Mouse (Mus musculus): ENCODE measurements around the gene A3galt2.

Gene A3galt2

GRCm38 (mm10) chr4:128728431-128728851 is 26.7 kb upstream of the A3galt2 start:
- DNase-seq (ENCODE audit: low spot score), result no peak

- DNase-seq (ENCODE audit: low spot score), result no peak
Observed at GRCm38 (mm10) chr4:128729033-128729708, 26.0 kb upstream of the A3galt2 start.

DNA sequence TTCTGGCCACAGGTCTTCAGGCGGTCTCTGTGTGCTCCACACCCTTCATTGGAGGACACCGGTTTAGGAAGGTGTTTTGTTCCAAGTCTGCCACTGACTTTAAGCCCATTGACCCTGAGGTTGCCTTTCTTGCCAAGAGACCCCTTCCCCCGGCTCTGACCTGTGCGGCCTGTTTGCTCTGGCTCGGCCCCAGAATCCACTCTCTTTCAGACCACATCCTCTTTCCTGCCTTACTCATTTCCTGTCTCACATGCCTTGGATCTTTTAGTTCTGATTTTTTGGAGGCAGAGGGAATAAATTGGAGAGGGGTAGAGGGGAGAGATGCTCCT is 25.5 kb upstream of the A3galt2 start:
- no peak for DNase-seq (ENCODE audit: low spot score)

DNA sequence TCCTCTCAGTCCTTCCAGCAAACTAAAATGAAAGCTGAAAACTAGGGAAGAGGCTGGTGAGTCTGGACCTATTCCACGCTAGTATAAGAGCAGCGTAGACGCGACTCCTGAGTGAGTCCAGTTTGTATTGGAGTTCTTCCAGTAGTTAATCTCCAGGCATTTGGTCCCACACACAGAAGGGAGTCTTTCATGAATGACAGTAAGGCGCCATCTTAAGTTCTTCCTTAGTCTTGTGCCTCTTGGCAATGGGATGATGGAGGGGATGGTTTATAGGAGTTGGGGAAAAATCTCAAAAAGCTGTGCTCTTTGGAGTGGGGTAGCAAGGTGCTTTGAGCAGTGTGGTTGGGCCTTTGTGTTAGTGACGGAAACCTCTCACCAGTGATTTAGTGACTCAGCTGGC is 24.9 kb upstream of the A3galt2 start:
- no peak for DNase-seq (ENCODE audit: low spot score)

GRCm38 (mm10) chr4:128732794-128733193 is 22.4 kb upstream of the A3galt2 start:
- DNase-seq (ENCODE audit: low spot score), result no peak

DNA sequence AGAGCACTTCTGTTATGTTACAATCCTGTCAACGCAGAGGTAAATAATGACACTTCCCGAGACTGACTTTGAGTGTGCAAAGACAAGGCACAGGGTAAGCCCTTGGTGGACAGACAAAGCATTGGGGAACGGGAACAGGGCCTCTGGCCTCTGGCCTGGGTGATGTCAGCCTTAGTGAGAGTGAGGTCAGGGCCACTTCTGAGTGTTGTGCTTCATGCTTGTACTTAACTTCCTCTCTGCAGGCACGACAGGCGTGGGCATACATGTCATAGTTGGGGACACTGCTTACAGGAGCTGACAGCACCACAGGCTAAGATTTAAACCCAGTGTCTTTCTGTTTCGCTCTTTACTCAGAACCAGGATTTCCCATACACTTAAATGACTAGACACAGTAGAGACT is 21.7 kb upstream of the A3galt2 start:
- no peak for DNase-seq (ENCODE audit: low spot score)

GRCm38 (mm10) chr4:128734217-128734616 is 20.9 kb upstream of the A3galt2 start:
- peak; percentile 40 for DNase-seq (ENCODE audit: low spot score)

- no peak for DNase-seq (ENCODE audit: low spot score)
Observed at GRCm38 (mm10) chr4:128734721-128735671, 20.2 kb upstream of the A3galt2 start.

GRCm38 (mm10) chr4:128737137-128737589 is 18.0 kb upstream of the A3galt2 start:
- DNase-seq (ENCODE audit: low spot score), result no peak

DNA sequence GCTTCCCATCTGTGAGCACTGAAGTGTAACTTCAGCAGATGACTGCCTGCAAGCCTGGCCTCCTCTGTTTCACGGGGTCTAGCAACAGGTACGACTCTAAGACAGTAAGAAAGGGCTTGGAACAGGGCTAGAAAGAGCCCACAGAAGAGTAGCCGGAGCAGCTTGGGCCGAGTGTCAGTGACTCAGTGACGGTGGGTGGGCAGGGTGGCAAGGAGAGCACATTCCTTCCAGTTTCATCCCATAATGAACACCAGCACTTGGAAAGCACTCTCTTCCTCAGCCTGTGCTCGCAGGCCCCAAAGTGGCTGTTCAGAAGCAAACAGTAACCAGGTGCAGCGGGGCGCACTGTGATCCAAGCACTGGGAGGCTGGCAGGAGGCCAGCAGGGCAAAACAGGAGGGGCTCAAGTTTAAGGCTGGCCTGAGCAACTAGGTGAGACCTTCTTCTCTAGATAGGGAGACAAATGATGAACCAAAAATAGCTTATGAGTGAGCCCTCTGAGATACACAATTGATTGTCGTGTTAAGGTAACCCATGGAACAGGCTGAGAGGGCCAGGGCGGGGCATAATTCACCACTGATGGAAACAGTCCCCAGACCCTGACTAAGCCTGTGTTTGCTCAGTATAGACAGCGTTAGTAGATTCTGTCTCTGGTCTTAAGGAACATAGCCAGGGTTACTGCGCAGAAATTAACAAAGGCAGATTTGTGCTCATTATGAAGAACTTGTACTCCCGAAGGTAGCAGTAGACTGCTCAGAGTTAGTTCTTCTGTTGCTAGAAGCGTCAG is 17.1 kb upstream of the A3galt2 start:
- no peak for DNase-seq (ENCODE audit: low spot score)

- no peak for DNase-seq (ENCODE audit: low spot score)
Observed at GRCm38 (mm10) chr4:128740878-128741277, 14.3 kb upstream of the A3galt2 start.

DNA sequence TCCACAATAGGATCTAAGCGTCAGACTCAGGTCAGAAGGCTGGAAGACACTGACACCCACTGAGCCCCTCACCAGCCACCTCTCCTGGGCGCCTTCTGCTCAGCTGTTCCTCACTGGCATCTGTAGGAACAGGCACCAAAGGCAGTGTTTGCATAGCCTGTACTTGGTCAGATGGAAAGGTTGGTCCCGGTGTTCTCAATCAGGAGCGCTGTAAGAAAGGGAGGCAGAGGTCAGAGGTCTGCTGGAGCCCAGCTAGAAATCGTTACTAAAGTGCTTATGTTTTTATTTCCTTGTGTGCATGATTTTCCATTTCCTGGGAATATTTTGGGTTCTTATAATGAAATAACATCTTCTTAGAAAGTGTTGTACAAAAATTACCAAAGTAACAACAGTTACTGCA is 13.3 kb upstream of the A3galt2 start:
- no peak for DNase-seq (ENCODE audit: low spot score)

DNA sequence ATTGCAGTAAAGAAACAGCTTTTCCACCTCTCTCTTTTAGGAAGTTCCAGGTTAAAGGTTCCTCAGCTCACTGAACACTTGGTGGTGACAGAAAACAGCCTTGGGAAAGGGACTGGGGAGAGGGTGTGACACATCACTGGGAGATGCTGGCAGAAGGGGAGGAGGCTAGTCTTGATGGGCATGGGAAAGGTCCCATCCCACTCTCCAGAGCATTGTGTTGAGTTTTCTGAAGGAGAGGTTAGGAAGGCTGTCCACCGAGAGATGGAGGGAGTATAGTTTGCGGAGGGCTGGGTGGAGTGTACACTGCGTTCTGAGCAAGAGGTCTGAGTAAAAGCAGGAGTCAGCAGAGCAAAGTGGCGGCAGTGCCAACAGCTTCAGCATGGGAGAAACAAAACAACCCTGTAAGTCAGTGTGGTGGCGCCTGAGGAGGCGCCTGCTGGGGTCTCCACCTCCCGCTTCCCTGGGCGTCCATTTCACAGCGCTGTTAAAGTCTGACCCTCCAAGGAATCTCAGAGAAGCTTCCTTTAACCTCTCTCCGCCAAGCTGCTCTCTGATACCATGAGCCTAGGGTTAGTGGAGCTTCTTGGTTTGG is 12.7 kb upstream of the A3galt2 start:
- no peak for DNase-seq (ENCODE audit: low spot score)

GRCm38 (mm10) chr4:128743031-128743626 is 12.0 kb upstream of the A3galt2 start:
- no peak for DNase-seq (ENCODE audit: low spot score)

DNA sequence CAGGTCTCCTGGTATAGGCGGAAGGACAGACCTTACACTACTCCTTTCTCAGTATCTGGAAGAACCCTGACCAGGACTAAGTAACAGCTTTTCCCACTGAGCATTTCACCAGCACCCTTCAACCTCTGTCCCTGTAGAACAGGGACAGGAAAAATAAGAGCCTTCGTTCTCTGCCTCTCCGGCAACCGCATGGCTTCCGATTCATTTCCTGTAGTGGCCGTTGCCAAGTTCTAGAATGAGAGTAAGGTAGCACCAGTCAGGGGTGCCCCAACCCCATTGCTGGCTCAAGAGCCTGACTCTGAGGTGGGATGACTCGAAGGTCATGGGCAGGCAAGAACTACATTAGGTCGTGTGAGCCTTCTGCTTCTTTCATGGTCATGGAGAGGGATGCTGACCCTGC is 10.0 kb upstream of the A3galt2 start:
- no peak for DNase-seq (ENCODE audit: low spot score)

- DNase-seq (ENCODE audit: low spot score), result no peak
Observed at GRCm38 (mm10) chr4:128747614-128748270, 7.4 kb upstream of the A3galt2 start.

DNA sequence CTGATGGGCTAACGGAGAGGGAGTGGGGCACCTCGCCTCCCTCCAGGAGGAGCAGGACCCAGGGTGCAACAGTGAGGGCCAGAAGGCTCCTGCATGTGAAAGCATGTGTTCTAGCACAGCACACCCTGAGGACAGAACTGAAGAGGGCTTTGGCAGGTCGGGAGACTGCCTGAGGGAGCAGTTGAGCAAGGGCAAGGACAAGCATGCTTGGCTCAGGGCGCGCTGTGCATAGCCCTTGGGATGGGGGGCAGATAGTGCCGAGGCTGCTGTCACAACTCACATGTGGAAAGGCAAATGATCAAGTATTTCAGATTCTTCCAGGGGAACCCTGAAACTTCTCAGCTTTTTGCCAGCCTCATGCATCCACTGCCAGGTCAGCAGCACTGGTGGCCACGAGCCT is 6.9 kb upstream of the A3galt2 start:
- DNase-seq (ENCODE audit: low spot score), result no peak

GRCm38 (mm10) chr4:128751006-128751405 is 4.2 kb upstream of the A3galt2 start:
- DNase-seq (ENCODE audit: low spot score), result no peak

GRCm38 (mm10) chr4:128752031-128752757 is 3.0 kb upstream of the A3galt2 start:
- DNase-seq (ENCODE audit: low spot score), result no peak

GRCm38 (mm10) chr4:128753571-128753970 is 1.6 kb upstream of the A3galt2 start:
- DNase-seq (ENCODE audit: low spot score), result no peak

Data from urinary bladder, postnatal 25 days (tissue).